Mouse (Mus musculus): ENCODE measurements around the gene Bsn.

DNA sequence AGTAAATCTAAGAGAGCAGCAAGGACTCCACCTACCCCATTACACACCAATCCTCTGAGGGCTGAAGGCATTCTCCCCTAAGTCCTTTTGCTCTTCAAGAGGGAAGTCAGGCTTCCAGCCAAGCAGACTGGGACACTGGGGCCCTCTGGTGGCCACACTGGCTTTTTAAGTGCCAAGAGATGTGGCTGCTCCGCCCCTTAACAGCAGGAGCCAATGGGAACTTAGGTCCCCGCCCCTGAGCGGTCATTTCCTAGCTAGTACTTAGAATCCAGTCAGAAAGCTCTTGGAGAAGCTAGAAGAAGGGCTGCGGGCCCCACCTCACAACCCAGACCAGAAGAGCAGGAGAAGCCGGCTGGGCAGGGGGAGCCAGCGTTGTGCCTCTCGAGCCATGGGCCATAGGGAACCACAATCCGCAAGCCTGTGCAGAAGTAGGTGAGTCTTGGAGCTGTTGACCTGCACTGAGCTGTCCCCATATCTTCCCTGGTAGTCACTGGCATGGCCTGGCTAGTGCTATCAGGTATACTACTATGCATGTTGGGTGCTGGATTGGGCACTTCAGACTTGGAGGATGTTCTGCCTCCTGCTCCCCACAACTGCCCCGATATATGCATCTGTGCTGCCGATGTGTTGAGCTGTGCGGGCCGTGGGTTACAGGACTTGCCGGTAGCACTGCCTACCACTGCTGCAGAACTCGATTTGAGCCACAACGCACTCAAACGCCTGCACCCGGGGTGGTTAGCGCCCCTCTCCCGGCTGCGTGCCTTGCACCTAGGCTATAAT lies 137.1 kb downstream of the Bsn start, which contains the start of gene Amigo3:
- TF ChIP-seq CTCF (IDR thresholded peaks at IDR 0.05; ENCODE audit: low read depth) = peak; percentile 92
- TF ChIP-seq EP300 (IDR thresholded peaks at IDR 0.05; ENCODE audit: low read depth) = no peak
